Mouse (Mus musculus) kidney, postnatal 10 days (tissue): Measurements from ENCODE around the gene Gabrb1.

Source experiments
- DNase-seq: peaks from one replicate; pipeline ENCODE4 v3.0.0; 2021; ENCODE audit warnings: mixed read lengths

Gene Gabrb1

DNA sequence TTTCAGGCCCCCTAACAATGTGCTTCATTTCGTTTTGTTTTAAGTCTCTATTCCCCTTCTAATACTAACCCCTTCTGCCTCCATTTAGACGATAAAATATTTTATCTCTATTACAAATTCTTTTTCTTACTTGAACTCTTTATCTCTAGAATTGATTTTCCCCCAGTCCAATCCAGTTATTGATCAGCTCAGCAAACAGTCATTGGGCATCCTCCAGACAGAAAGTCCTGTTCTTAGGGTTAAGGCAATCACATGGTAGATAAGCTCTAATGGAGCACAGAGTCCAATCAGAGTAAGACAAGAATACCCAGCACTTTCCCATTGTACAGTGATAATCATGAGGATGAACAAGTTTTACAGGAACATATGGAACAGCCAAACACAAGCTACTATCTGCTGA lies 172.4 kb downstream of the Gabrb1 start:
- no peak for DNase-seq

DNA sequence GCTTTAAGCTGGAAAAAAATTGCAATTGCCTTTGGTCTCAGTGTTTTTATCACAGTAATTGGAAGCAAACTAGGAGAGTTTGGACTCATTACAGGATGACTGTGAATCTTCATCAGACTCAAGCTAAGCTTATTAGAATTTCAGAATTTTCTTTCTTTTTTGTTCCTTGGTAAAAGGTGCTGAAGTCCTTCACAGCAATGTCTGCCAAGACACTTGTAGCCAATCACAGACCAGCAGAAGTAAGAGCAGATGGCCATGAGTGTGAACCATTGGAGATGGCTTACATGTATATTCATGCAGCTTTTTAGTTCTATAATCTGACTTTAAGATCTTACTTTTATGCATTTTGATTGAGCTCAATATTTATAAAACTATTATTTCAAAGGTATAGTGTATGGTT lies 184.3 kb downstream of the Gabrb1 start:
- DNase-seq: no peak

DNA sequence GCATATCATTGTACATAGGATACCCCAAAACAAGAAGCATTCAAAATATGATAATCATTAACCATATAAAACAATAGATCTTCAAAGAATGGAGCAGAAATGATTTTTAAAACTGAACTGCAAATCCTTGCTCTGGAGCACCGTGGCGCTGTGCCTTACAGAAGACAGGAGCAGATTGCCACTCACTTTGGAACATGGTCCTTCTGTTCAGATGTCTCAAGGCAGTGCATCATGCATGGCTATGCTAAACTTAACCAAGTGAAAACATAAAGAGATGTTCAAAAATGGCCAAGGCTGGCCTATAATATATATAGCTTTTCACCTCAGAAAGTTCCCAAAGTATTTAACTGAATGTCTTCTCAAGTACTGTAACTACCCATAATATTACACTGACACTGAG lies 240.3 kb downstream of the Gabrb1 start:
- DNase-seq: no peak

GRCm38 (mm10) chr5:71903399-71903798 lies 245.5 kb downstream of the Gabrb1 start:
- no peak for DNase-seq

DNA sequence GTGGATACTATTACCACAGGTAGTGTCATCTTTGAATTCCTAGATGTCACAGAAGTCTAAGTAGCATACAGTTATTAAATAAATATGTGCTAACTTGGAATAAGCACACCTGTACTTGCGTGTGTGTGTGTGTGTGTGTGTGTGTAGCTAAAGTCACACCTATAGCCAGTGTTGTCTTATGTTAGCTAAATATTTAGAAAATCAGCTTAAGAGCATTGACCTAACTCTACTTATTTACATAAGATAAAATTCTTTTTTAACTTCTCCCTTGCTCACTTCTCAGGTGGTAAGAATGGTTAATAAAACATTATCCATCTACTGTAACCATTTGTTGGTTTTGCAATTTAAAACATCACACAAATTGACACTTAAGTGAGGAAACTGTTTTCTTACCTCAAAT lies 256.1 kb downstream of the Gabrb1 start:
- DNase-seq: no peak

- DNase-seq: no peak
These were observed 257.8 kb downstream of the Gabrb1 start for GRCm38 (mm10) chr5:71915711-71916110.

- DNase-seq: no peak
These were observed 259.3 kb downstream of the Gabrb1 start for GRCm38 (mm10) chr5:71917206-71917605.

- no peak for DNase-seq
These were observed 265.7 kb downstream of the Gabrb1 start for GRCm38 (mm10) chr5:71923636-71924035.

- no peak for DNase-seq
These were observed 268.4 kb downstream of the Gabrb1 start for GRCm38 (mm10) chr5:71926336-71926735.

DNA sequence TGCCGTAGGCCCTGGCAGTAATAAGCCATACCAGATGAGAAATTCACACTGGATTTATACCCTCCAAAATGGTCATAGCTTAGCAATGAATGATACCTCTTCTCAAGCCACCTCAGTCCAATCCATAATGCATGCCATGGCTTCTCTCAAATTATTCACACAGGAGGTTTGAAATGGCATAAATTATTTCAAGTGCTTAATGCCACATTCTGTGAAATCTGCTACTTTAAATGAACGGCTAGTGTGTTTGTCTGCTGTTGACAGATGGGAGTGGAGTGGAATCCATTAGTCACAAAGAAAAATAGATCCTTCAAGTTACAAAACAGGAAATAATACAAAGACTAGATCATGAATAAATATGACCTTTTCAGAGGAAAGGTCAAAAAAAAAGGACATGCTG lies 272.1 kb downstream of the Gabrb1 start:
- DNase-seq: no peak

DNA sequence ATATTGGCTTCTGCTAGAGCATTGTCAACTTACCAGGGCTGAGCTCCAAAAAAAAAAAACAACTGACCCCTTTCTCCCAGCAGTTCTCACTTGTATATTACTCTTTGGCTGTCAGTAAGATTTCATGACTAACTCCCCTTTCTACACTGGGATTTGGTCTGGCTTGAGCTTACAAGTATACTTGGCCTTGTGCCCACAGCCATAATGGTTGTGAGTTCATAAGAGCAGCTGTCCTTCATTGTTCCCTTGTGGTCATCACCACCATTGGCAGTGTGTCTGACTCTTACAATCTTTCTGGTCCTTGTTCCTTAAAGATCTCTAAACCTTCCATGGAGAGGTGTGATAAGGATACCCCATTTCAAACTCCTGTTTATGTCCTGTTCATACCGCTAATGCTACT lies 293.5 kb downstream of the Gabrb1 start:
- DNase-seq: peak; percentile 11

DNA sequence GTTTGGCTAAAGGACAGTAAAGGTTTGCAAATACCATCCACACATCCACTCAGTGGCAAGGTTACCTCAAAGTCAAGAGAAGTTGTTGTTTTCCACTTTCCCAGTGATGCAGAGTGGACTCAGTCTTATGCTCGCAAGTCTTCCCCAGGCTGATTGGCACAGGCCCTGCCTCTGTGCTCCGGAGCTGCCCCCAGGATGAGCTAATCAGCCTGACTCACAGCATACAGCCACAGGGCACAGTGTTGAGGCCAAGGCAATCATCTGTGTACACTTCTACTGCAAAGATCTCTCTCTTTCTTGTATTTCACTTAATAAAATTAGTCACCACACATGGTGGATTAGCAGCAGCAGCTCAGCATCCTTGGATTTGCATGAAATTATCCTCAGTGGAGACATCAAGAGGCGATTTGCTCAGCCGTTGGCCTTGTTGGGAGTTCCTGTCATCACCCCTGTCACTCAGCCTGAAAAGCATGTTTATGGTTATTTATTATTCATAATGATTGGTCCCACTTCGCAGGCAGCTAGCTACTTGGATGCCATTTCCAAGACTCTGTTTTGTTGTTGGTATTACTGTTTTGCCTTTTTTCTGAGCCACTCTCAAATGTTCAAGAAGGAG lies 297.3 kb downstream of the Gabrb1 start:
- DNase-seq: no peak

DNA sequence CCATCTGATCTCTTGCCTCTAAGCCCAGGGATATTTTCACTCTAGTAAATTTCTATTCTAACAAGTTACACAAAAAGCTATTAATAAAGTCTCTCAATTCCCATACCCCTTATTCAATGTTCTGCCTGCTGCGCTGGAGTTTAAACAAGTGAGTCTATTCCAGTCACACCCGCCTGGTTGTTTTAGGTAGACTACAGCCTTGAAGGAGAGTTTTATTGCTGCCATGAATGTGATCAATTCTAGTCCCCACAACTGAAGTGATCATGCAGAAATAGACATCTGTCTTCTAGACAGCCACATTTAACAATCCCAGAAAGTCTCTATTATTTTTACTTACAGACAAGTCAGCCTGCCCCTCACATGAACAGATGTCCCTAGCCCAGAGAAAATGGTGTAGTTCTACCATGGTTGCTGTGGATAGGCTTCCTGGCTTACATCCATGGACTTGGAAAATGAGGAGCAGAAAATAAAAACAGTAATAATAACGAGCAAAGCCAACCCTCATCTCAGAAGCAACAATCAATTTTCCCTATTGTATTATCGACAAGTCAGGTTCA lies 307.0 kb downstream of the Gabrb1 start:
- DNase-seq: no peak

DNA sequence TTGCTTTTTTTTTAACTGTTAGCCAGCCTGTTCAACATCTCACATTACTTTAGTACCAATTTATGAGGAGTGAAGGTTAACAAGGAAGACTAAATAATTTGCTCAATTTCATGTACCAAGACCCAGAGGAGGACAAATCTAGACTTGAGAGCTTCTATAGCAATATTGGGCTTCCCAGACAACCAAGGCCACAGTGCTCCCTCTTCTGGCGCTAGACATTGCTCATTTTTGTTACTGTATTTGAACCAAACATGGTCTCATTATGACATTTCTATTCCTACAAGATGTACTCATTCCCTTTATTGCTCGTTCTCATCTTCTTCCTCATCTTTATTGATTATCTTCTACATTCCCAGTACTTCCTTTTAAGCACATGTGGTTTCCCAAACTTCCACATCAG lies 307.6 kb downstream of the Gabrb1 start:
- no peak for DNase-seq

- DNase-seq: no peak
These were observed 312.4 kb downstream of the Gabrb1 start for GRCm38 (mm10) chr5:71970140-71970800.

DNA sequence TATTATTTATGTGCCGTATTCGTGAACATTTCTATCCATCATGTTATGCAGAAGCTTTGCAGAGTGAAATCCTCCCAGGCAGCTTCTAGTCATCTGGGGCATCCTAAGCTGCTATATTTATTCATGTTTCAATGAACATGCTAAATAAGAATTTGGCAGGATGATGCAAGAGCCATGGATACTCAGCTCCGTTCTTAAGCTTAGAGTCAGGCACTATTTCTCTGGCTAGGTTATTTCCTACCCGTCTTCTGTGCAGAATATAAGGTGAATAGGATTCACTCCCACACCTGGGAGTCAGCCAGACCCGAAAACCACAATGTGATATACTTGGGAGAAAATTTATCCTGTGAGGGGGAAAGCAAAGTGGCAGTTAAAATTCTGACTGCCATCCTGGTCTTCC lies 314.9 kb downstream of the Gabrb1 start:
- DNase-seq: no peak

DNA sequence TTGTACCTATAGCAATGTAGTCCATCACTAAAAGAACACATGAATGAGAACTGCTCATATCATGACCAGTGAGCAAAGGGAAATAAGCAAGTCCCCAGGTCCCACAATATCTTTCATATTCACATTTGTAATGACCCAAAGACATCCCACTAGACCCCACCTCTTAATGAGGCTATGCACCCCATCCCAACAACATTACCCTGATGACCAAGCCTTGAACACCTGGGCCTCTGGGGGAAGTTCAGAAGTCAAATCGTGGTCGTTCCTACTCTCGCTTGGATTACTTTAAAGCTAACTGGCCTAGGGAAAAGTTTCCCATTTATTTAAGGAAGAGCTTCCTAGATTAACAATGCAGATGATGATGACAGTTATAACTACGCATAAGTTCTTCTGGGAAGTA lies 318.2 kb downstream of the Gabrb1 start:
- no peak for DNase-seq

DNA sequence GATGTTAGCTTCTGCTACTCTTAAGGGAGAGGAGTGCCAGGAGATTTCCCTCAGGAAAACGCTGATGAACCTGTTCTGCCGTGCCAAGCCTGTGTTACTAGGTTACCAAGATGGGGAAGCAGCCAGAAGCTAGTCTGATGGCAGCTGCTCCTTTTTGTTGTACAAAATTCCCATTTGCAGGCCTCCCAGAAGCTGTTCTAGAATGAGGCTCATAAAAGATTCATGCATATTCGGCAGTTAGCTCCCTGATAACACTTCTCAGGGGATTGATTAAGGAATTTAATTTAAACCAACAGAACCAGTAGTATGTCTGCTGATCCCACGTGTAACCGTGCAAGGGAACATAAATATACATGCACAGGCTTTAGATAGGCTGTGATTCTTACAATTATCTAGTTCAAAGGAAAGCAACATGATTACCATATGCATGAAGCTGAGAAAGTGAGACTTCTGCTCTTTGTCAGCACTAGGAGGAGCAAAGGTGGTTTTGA lies 318.7 kb downstream of the Gabrb1 start:
- DNase-seq: no peak

DNA sequence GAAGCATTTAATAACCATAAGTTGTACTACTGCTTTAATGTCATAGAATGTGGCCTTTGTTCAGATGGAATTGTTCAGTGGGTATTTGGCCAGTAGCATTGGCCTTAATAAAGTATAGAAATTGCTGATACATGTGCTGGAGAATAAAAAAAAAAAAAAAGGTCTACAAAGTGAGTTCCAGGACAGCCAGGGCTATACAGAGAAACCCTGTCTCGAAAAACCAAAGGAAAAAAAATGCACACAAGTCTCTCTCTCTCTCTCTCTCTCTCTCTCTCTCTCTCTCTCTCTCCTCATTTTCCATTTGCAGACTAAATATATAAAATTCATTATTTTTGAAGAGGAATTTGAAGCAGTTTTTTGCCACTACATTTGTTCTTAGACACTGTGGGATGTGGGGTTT lies 328.6 kb downstream of the Gabrb1 start:
- no peak for DNase-seq

DNA sequence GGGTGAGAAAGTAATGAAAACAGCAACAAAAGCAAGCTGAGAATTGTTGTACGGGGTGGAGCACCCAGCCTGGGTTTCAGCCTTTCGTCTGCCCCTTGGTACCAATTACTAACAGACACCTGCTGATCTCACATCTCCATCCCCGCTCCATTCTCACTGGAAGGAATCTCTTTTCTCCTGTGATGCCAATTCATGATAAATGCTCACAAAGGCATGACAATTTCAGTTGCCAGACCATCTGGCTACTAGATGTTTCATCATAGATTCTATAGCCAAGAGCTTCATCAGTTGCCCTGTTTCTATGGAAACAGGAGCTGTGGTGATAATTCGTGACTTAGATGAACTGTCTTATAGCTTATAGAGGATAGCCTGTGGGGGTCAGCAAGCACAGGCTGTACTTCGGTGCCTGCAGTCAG lies 329.1 kb downstream of the Gabrb1 start:
- DNase-seq: no peak

DNA sequence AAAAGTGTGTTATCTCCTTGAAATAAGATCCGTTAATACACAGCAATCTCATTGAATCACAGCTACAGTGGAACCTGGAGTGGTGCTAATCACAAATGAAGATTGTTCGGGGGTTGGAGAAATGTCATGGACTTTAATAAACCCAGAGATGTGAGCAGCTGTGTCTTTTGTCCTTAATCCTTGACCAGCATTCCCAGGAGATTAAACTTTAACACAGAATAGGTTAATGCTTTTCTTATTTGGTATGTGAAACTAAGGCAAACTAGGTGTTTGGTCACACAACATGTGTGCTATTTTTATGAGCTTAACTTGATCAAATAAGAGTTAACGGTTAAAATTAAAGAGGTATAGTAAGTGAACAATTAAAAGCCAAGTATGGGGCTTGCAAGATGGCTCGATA lies 341.6 kb downstream of the Gabrb1 start:
- no peak for DNase-seq

- DNase-seq: no peak
These were observed 346.0 kb downstream of the Gabrb1 start for GRCm38 (mm10) chr5:72003811-72004435.

GRCm38 (mm10) chr5:72036954-72037353 lies 379.0 kb downstream of the Gabrb1 start:
- DNase-seq: no peak
